Mouse (Mus musculus): ENCODE measurements at regions not wholly inside any gene's neighbourhood (a gene's known extent, or its start where the extent isn't known, plus 50 kb on each side); places are given as distances from the start of the nearest gene placed in this dataset.

GRCm38 (mm10) chr15:64434502-64434901 is 374.2 kb upstream of the Fam49b start:
- ATAC-seq: no peak

DNA sequence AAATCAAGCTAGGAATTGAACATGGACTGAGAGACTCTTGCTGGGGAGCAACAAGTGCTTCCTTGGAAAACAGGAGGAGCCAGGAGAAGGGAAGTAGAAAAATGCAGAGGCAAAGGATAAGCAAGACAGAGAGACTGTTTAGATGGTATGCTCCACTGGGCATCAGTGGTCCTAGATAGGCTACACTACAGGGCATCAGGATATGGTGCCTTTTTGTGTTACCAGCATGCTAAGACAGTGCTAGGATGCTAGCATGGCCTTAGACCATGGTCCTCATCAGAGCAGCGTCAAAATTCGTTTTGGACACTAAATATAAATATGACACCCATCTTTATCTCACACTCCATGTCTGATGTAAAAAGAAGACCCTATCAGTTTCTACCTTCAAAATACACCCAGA is 374.6 kb upstream of the Fam49b start:
- ATAC-seq: no peak

DNA sequence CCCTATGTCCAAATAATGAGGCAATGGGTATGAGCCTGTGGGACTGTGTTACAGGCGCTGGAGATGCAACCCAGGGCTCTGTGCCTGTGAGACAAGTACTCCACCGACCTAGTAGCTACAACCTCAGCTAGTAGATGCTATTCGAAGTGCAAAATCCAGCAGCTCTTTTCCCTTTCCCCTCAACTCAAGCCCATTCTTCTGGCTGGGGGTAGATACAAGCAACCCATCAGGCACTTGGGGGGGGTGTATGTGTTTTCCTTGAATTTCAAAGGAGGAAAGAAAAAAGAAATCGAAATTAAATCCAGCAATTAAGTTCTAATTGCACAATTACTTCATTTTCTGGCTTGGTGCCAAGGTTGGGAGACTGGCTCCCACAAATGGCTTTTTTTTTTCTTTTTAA is 372.4 kb upstream of the Gm21798 start:
- no peak for ATAC-seq

DNA sequence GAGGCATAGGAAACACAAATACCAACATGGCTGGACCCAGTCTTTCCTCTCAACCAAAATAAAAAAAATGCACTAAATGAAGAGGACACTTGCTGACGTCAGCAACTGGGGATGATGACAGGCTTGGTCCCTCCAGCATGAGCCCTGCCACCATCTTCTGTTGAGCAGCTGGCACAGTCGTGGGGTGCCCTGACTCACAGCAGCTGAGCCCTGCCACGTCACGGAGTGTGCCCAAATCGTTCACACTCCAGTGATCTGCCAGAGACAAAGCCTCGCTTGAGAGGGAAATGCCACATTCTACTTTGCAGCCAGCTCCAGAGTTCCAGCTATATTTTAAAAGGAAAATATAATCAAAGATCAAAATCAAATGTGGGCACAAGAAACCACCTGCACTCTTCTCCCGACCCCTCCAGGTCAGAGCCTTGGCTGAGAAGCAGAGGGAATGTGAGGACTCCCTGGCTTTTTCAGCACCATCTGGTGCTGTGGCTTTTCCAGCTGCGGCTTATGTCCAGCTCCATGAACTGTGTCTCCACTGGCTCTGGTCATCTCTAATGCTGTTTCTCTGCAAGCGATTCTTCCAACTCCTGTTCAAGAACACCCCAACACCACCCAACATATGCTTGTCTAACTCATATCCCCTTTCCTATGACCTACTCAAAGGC is 371.0 kb upstream of the Gm21798 start:
- no peak for ATAC-seq

- ATAC-seq: no peak
Observed at GRCm38 (mm10) chr15:64447239-64447952, 370.1 kb upstream of the Gm21798 start.

DNA sequence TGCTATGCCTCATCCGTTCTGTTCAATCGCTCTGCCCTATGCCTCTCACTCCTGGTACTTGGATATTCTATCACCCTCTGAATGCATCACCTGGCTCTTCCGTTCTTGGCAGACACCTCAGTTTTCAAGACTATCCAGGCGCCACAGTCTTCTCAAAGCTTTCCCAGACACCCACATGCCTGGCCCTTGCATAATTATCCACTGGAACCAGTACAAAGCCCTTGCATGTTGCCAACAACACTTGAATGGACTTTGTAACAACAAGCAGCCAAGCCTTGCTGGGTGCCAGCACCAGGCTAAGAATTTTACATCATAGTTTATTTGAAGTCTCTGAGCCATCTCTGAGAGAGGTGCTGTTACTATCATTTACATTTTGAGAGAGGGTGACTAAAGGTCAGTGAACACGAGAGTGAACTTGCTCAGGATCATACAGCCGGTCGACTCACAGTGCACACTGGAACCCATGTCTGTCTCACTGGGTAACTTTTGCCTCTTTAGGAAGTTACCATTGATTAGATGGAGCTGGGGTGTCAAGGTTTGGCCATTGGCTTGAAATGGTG is 368.8 kb upstream of the Gm21798 start:
- no peak for ATAC-seq

GRCm38 (mm10) chr15:64470743-64471142 is 346.8 kb upstream of the Gm21798 start:
- ATAC-seq: no peak

GRCm38 (mm10) chr15:64471597-64471996 is 345.9 kb upstream of the Gm21798 start:
- ATAC-seq: no peak

DNA sequence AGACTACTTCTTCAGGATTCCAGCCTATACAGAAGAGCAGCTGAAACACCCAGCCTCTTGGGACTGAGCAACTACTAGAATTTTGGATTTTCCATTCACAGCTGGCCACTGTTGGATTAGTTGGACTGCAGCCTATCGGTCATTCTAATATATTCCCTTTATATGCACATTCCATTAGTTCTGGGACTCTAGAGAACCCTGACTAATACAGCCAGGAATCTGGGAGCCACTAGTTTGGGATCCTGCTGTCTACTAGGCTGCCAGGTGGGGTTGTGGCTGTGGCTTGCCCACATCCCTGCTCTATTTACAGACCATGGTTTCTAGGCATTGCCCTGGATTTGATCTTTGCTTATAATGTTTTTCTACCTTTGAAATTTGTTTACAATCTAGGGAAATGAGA is 343.3 kb upstream of the Gm21798 start:
- ATAC-seq: no peak

DNA sequence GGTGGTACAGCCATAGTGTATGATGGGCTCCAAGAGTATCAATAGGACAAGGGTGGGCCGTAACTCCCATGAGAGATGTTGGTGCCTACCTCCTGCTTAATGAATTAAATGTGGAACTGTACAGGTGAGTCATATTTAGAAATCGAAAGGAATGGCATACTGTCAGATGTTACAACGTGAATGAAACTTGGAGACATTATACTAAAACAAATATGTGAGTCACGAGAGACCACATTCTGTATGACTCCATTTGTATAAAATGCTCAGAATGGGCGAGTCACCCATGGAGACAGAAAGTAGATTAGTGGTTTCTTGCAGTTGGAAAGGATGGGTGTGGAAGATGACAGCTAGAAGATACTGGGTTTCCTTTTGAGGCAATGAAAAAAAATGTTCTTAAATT is 340.4 kb upstream of the Gm21798 start:
- no peak for ATAC-seq

GRCm38 (mm10) chr15:64480625-64481024 is 336.9 kb upstream of the Gm21798 start:
- ATAC-seq: no peak

DNA sequence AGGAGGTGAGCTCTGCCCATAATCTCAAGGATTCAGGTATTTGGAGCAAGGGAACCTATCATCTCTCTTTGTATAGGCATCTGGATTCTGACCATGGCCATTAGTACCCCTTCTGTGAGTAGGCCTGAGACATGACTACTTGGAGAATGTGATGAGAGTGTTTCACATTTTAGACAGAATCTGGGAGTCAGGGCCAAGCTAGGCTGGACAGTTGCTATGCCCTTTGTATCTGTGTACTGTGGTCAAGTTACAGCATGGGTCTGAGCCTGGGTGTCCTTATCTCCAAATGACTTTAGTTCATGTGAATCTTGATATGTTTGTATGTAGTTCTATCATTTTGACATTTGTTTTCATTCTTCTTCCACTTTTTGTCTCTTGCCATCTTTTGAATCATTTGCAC is 336.3 kb upstream of the Gm21798 start:
- ATAC-seq: no peak

- no peak for ATAC-seq
Observed at GRCm38 (mm10) chr15:64482960-64483359, 334.5 kb upstream of the Gm21798 start.

DNA sequence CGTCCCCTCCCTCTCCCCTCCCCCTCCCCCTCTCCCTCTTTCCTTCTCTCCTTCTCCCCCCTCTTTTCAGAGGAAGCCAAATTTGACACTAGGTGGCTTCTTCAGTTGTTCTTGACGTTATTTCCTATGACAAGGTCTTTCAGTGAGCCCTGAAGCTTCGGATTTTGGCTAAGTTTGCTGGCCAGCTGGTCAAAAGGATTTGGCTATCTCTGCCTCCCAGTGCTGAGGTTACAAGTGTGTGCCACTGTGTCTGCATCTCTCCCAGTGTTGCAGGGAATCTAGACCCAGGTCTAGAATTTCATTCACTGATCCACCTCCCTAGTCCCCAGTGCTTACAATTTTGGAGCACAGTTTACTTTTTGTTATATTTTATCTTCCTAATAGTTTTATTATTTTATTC is 329.7 kb upstream of the Gm21798 start:
- no peak for ATAC-seq

GRCm38 (mm10) chr15:64500783-64501182 is 316.7 kb upstream of the Gm21798 start:
- no peak for ATAC-seq

DNA sequence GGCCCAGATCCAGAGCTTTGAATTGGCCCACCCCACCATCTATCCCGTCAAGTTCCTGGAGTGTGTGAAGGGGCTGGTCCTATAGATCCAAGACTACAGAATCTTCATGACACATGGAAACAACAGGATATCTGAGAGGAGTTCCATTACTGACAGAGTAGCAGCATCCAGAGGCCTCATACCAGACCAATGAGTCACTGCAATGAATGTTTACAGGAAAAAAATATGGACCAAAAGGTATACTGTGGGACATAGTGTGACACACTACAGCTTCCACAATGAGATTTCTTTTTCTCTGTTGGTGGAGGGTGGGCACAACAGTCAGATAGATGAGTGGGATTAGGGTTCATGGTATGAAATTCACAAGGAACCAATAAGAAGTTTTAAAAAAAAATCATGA is 316.0 kb upstream of the Gm21798 start:
- ATAC-seq: no peak

- ATAC-seq: no peak
Observed at GRCm38 (mm10) chr15:64504751-64505150, 312.7 kb upstream of the Gm21798 start.

GRCm38 (mm10) chr15:64510649-64511048 is 306.8 kb upstream of the Gm21798 start:
- ATAC-seq: no peak

DNA sequence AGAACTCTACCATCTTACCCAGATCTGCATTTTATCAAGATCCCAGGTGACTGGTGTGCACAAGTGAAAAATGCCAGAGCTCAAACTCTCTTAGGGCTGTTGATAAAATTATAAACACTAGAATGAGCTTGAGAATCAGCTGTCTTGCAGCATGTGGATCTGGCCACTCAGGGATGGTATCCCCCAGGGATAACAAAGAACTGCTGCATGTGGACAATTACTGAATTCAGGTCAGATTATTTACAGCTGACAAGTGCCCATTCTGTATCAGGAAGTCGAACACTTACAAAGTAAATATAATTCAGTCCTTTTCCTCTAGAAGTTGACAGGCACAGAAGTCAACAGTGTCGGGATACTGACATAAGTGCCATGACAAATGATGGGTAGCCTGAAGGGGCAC is 306.3 kb upstream of the Gm21798 start:
- no peak for ATAC-seq

- no peak for ATAC-seq
Observed at GRCm38 (mm10) chr15:64512615-64513014, 304.9 kb upstream of the Gm21798 start.

GRCm38 (mm10) chr15:64513501-64514097 is 303.9 kb upstream of the Gm21798 start:
- ATAC-seq: no peak

DNA sequence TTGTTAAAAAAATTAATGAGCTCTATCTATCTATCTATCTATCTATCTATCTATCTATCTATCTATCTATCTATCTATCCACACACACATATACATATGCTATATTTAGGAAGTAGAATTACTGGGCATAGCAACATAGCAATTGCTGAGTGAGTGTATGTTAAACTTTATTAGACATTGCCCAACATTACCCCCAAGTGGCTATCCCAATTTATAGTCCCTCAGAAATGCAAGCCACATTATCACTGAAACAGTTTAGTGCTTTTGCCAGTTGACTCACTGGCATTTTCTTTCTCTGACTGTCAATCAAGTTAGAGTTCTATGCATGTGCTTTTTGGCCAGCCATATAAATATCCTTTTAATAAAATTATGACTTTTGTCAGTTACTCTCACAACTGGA is 302.3 kb upstream of the Gm21798 start:
- ATAC-seq: no peak

GRCm38 (mm10) chr15:64519207-64519628 is 298.3 kb upstream of the Gm21798 start:
- ATAC-seq: no peak

GRCm38 (mm10) chr15:64520568-64520967 is 296.9 kb upstream of the Gm21798 start:
- ATAC-seq: no peak

Measured in inflammation-experienced regulatory T-cells, adult 6 months (primary cell).